Mouse (Mus musculus): ENCODE measurements around the gene Selenov.

GRCm38 (mm10) chr7:28280630-28281029 lies 10.4 kb downstream of the Selenov start:
- TF ChIP-seq CTCF (IDR thresholded peaks at IDR 0.05; ENCODE audit: borderline replicate concordance, extremely low read depth, insufficient read depth, insufficient read length) (no peak), POLR2A (IDR thresholded peaks at IDR 0.05; ENCODE audit: borderline replicate concordance, extremely low read depth, insufficient read depth, insufficient read length, poor library complexity, severe bottlenecking) (no peak)
